Mouse (Mus musculus): ENCODE results near the gene Dhx29.
A peak's percentile ranks its signal among the peaks of the same experiment; 100 is the strongest.
"Not testable (repeated sequence)": the region's sequence is repeated elsewhere in the genome, so short reads cannot be mapped to it uniquely, and the experiment has no call there.

The Dhx29 gene

GRCm38 (mm10) chr13:112987532-112987943, 60.3 kb downstream of the Dhx29 start, which contains the start of gene Ccno:
Ccno (plus strand) TSS chr13:112987802.
- peak; percentile 41 to 79 for DNase-seq (ENCODE audit: low spot score in 2 of 2)

- DNase-seq (ENCODE audit: low spot score in 2 of 2): no peak
These were observed 60.7 kb downstream of the Dhx29 start for GRCm38 (mm10) chr13:112987991-112988390.

GRCm38 (mm10) chr13:112988866-112989265, 61.6 kb downstream of the Dhx29 start:
- no peak for DNase-seq (ENCODE audit: low spot score in 2 of 2)

- no peak for DNase-seq (ENCODE audit: low spot score in 2 of 2)
These were observed 62.3 kb downstream of the Dhx29 start for GRCm38 (mm10) chr13:112989541-112989940.

GRCm38 (mm10) chr13:112990346-112990745, 63.1 kb downstream of the Dhx29 start:
- no peak for DNase-seq (ENCODE audit: low spot score in 2 of 2)

- DNase-seq (ENCODE audit: low spot score in 2 of 2): peak in 1 of 2 experiments; percentile 17
These were observed 66.4 kb downstream of the Dhx29 start, which contains the start of gene Mcidas for GRCm38 (mm10) chr13:112993531-112994152. Mcidas (plus strand) TSS chr13:112993845.

- DNase-seq (ENCODE audit: low spot score in 2 of 2): peak; percentile 23 to 68
These were observed 66.9 kb downstream of the Dhx29 start for GRCm38 (mm10) chr13:112994191-112994590.

- DNase-seq (ENCODE audit: low spot score in 2 of 2): no peak
These were observed 69.2 kb downstream of the Dhx29 start for GRCm38 (mm10) chr13:112996407-112996806.

- no peak for DNase-seq (ENCODE audit: low spot score in 2 of 2)
These were observed 70.1 kb downstream of the Dhx29 start for GRCm38 (mm10) chr13:112997369-112997768.

GRCm38 (mm10) chr13:112998427-112999201, 71.4 kb downstream of the Dhx29 start:
- no peak for DNase-seq (ENCODE audit: low spot score in 2 of 2)

- DNase-seq (ENCODE audit: low spot score in 2 of 2): no peak
These were observed 72.8 kb downstream of the Dhx29 start for GRCm38 (mm10) chr13:113000090-113000489.

GRCm38 (mm10) chr13:113000576-113001318, 73.5 kb downstream of the Dhx29 start:
- DNase-seq (ENCODE audit: low spot score in 2 of 2): no peak

- no peak for DNase-seq (ENCODE audit: low spot score in 2 of 2)
These were observed 85.4 kb downstream of the Dhx29 start for GRCm38 (mm10) chr13:113012683-113013082.

GRCm38 (mm10) chr13:113013174-113013953, 86.1 kb downstream of the Dhx29 start:
- not testable (repeated sequence) for DNase-seq (ENCODE audit: low spot score in 2 of 2)

All from spleen, postnatal 10 days (tissue).